Mouse (Mus musculus): ENCODE data around the gene Prune1.

Gene Prune1

DNA sequence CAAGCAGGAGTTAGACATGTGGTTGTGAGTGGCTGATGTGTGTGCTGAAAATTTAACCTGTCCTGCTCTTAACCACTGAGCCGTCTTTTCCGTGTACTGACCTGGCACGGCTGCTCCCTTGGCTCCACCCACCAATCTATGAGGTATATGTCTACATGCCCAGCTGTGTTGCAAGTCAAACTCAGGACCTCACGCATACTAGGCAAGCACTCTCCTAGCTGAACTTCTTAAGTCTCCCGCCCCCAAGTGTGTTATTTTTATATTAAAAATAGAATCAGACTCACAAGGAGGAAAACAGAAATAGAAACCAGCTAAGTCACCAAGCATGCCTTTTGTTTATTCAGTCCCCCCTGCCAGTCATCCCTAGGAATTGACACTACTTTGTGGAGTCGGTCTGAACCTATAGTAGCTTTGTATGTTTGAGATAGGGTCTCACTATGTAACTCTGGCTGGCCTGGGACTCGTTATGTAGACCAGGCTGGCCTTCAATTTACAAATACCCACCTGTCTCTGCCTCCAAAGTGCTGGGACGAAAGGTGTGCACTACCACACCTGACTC, 44.3 kb downstream of the Prune1 start:
- no peak for DNase-seq (ENCODE audit: low spot score)

- no peak for DNase-seq (ENCODE audit: low spot score)
These were observed 46.2 kb downstream of the Prune1 start for GRCm38 (mm10) chr3:95235386-95236301.

GRCm38 (mm10) chr3:95233303-95233980, 48.4 kb downstream of the Prune1 start:
- no peak for DNase-seq (ENCODE audit: low spot score)

GRCm38 (mm10) chr3:95232771-95233170, 49.1 kb downstream of the Prune1 start:
- DNase-seq (ENCODE audit: low spot score), result peak; percentile 32

DNA sequence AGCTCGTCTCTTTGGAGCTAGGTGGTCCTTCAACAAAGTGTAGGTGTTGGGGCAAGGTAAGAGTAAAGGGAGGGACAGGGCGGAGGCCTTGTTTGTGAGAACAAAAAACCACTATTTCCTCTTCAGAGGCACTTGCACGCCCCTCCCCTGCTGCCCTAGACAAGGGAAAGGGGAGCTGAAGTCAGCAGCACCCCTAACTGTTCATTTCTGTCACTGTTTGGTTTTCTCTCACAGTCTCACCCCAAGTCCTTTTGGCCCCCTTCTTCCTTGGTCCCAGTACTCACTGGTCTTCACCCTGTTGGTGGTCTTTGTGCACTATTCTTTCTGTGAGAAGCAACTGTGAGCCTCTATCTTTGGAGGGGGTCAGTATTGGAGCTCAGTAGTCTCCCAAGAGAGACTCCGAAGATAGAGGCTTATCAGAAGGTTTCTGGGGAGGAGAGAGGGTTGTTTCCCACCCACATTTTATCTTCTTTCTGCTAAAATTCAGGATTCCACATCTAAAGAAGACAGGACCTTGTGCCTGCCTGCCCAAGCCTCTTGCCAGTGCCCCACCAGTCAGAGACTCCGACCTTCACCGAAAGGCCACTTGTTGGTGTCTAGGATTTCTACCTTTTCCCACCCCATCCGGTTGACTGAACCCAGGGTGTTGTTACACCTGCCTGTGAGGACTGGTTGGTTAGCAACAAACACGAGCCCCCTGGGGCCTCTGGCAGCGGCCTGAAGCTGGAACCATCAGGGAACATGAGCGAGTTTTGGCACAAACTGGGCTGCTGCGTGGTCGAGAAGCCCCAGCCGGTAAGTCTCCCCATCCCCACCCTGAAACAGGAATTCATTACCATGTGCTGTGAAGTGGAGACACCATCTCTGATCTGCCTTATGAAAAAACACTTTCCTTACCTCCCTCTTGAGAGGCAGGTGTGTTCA, 50.3 kb downstream of the Prune1 start, which contains the start of gene Mllt11:
Gene Mllt11 (minus strand): TSS at position 874 of the 924 bp plus-strand sequence.
- no peak for DNase-seq (ENCODE audit: low spot score)

DNA sequence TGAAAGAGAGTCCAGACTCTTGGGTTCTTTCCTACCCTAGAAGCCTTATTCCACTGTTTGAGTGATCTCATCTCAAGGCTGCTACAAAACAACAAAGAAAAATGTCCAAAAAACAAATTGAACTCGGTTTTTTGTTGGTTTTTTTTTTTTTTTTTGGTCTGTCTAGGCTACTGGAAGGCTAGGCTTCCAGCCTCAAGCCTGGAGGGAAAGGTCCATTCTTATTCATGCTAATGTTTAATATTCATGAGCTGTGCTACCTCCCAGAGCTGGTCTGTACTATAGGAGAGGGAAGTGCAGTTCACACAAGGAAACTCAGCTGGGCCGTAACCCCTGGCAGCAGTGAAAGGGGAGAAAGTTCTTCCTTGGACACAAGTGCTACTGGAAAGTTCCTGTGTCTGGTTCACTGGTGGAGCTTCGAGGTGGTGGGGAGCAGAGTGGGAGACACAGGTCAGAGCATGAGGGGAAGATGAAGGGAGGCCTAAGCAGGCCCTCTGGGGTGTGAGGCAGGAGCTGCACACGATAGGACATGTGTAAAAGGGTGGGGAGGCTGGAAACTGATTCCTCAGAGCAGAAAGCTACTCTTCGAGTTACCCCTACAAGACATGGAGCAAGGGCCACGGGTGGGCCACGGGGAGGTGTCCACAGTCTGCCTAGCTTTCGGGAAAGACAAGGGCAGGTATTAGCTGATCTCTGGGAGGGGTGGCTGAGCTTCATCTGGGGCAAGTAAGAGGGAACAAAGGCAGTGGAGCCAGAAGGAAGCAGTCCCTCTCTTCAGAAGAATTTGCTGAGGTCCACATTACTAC, 51.2 kb downstream of the Prune1 start:
- no peak for DNase-seq (ENCODE audit: low spot score)

DNA sequence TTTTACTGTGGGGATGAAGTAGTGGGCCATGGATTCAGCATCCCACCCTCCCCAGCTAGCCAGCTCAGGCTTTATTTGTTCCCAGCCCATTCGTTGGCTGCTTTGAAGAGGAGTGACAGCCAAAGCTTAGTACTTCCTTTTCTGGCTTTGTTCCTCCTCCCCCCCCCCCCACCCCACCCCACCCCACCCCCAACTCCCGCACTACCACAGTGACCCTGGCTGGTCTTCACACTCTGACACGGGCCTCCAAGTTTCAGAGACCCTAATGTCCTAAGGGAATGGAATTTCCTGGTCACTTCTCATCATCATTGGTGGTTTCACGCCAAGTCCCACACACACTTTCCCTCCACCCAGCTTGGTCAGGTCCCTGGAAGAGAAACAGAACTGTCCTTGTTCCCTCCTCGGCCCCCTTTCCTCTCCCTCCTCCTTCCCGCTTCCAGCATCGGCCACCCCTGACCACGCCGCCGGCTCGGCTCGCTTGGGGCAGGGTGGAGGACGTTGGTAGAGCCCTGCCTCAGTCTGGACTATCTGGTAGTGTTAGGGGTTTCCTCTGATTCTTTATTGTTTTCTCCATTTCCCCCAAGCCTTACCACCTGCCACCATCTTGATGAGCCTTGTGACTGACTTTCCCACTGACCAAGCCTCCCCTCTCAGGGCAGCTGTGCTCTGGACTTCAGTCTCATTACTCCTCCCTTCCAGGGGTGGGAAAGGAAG, 51.9 kb downstream of the Prune1 start:
- no peak for DNase-seq (ENCODE audit: low spot score)

GRCm38 (mm10) chr3:95228894-95229780, 52.7 kb downstream of the Prune1 start:
- peak; percentile 23 for DNase-seq (ENCODE audit: low spot score)

DNA sequence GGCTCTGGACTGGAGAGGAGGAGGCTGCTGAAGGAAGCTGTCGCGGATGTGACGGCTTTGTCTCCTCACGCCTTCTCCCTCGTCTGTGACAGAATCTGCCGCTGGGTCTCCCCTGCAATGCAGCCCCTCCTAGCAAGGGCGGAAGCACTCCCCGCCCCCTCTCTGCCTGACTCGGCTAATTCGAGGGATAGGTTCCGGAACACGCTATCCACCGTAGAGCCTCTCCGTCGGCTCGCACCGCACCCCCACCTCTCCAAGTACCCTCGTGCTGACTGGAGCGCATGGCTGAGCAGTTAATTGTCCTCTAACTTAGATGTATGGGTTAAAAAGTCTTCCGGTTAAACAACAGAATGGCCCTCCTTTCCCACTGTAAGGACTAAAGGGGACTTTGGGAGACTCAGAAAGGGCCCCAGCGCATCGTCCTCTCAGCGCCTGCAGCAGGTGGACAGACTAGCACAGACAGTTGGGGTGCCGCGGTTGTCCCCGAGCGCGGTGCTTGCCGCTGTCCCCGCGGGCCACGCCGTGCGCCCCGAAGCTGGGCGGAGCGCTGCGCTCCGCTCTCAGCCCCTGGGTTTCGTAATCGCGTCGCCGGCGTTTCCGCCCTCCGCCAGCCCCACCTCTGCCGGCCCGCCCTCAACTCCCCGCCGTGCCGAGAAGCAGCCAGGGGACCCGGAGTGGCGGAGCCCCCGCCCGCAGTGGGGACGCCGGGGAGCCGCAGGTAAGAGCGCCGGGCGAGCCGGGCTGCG, 53.6 kb downstream of the Prune1 start, which contains the start of gene Cdc42se1:
Gene Cdc42se1 (plus strand): TSS at position 585 of the 746 bp plus-strand sequence.
- peak; percentile 87 for DNase-seq (ENCODE audit: low spot score)

DNA sequence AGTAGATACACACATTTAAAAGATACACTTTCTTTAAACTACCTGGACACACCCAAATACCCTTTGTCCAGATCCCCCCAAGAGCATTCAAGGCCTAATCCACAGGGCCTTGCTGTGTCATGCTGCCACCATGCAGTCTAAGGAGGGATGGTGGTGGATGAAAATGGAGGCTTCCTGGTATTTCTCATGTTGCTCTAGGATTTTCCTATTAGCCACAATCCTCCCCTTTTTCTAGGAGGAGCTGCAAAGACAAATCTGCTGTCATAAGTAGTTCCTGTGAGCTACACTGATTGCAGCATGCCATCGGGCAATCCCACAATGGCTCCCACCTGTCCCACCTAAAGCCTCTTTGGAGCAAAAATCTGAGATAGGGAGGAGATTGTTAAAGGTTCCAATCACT, 54.7 kb downstream of the Prune1 start:
- DNase-seq (ENCODE audit: low spot score), result peak; percentile 31

GRCm38 (mm10) chr3:95224295-95224694, 57.6 kb downstream of the Prune1 start:
- peak; percentile 34 for DNase-seq (ENCODE audit: low spot score)

DNA sequence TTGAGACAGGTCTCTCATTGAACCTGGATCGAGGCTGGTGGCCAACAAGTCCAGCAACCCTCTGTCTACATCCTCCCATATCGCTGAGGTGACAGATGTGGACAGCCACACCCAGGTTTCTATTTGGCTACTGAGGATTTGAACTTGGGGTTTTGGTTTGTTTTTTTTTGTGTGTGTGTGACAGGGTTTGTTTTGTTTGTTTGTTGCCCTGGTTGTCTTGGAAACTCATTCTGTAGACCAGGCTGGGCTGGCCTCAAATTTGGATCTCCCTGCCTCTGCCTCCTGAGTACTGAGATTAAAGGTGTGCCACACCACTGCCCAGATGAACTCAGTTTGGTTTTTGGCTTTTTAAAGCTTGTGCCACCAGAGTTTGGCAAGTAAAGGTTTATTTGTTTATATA, 58.8 kb downstream of the Prune1 start:
- no peak for DNase-seq (ENCODE audit: low spot score)

- DNase-seq (ENCODE audit: low spot score), result peak; percentile 32
These were observed 63.3 kb downstream of the Prune1 start for GRCm38 (mm10) chr3:95218466-95219137.

- DNase-seq (ENCODE audit: low spot score), result peak; percentile 93
These were observed 64.4 kb downstream of the Prune1 start, which contains the start of gene Gabpb2 for GRCm38 (mm10) chr3:95217255-95218134. Gabpb2 (minus strand) TSS chr3:95217916.

- DNase-seq (ENCODE audit: low spot score), result no peak
These were observed 65.1 kb downstream of the Prune1 start for GRCm38 (mm10) chr3:95216655-95217254.

- no peak for DNase-seq (ENCODE audit: low spot score)
These were observed 68.3 kb downstream of the Prune1 start for GRCm38 (mm10) chr3:95213609-95213975.

All from MN1 (cell line).